Mouse (Mus musculus): ENCODE measurements around the gene Xxylt1. TPM values are rescaled to one million over a fixed set of nuclear protein-coding genes. Genes with fewer than 3 reads are reported as not detected.
A peak's percentile ranks its signal among the peaks of the same experiment; 100 is the strongest.

Xxylt1 gene
- total RNA-seq, 1 experiment: 22.6 TPM

DNA sequence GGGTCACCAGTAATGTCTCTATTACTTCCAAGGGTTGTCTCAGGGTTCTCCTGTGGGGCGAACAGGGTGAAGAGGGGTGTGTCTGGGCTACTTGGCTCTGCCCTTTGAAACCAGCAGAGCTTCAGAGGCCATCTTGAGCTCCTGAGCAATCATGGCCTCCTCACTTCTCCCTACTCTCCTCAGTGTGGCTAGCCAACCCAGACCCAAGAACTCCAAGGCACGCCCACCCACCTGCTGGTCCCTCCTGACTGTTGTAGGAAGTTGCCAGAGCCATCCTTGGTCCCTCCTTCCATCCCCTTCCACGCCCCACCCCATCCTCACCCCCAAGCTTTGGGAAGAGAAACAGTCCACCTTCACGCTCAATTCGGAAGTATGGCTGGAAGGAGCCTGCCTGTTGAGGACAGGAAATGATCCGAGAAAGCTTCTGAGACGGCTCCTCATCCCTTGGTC lies 145.2 kb downstream of the Xxylt1 start:
- H3K27ac ChIP-seq (ENCODE audit: insufficient read depth, low read depth, low read length, poor library complexity, severe bottlenecking): peak overlapping the region; percentile 21; the same call in 1 of the 2 replicates
- H3K9me3 ChIP-seq (ENCODE audit: control insufficient read depth, insufficient read depth, low read depth, low read length): no peaks in the 10 kb centered on the region
- no peaks in the 10 kb centered on the region for H3K36me3 ChIP-seq (ENCODE audit: control insufficient read depth, insufficient read depth, low read length, poor library complexity, severe bottlenecking)
- H3K4me3 ChIP-seq (ENCODE audit: insufficient read depth in 1 of 2, low read depth in 1 of 2, low read length in 2 of 2, poor library complexity in 1 of 2, severe bottlenecking in 1 of 2): 0 out of 4 replicates have a peak overlapping the region, but pooled peaks of 1 of the 2 experiments have one; percentile 7
- in situ Hi-C loops (cut with MboI; ENCODE audit: low sequenced_read_pairs in 2 of 2, unreplicated experiment in 2 of 2): no loop called here
- H3K9ac ChIP-seq (ENCODE audit: insufficient read depth, low read depth, low read length, poor library complexity, severe bottlenecking): no peak overlapping the region
- peaks cover 18 to 47% of the 10 kb centered on the region in 2 experiments for H3K4me1 ChIP-seq (ENCODE audit: control insufficient read depth in 2 of 2, insufficient read depth in 2 of 2, low read length in 2 of 2, poor library complexity in 1 of 2)
- no peak for TF ChIP-seq HCFC1 (IDR thresholded peaks at IDR 0.05; ENCODE audit: borderline replicate concordance, insufficient read depth, low read length)
- no peak for TF ChIP-seq ZNF384 (IDR thresholded peaks at IDR 0.05; ENCODE audit: low read depth, low read length)
- DNase-seq (ENCODE audit: low read depth, low spot score): no peak

DNA sequence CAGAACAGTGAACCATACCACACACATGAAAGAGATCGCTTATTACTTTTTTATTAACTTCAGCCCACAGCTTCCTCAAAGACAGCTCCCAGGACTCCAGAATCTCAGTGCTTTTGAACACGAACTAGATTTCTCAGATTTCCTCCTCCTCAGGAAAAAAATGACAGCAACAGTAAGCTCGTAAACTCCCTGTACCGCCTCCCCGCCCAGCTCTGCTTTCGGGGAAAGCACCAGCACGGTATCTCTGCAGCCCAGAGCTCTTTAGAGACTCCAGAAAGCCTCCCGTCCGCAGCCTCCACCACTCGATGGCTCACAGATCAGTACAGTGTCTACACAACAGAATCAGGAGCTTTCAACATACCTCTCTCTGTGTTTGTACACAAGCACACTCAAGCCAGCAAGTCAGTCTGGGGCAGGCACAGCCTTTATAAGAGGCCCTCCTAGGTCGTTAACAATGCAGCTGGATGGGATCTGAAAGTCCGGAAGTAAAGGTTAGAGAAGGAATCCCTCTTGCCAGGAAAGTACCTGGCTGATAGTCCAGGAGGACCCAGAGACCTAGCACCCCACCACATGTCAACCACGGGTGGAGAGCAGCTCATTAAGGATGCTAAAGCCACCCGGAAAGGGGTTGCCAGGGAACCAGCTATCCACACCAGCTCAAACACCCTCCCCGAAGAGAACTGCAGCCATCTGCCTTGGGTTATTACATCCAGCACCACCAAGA lies 146.1 kb downstream of the Xxylt1 start:
- TF ChIP-seq ZC3H11A (IDR thresholded peaks at IDR 0.05; ENCODE audit: borderline replicate concordance, low read depth, low read length): no peak
- no peak for TF ChIP-seq CHD2 (IDR thresholded peaks at IDR 0.05; ENCODE audit: low read depth, low read length)
- TF ChIP-seq HCFC1 (IDR thresholded peaks at IDR 0.05; ENCODE audit: borderline replicate concordance, insufficient read depth, low read length): no peak
- TF ChIP-seq ZNF384 (IDR thresholded peaks at IDR 0.05; ENCODE audit: low read depth, low read length): no peak
- no peak for TF ChIP-seq MAFK (IDR thresholded peaks at IDR 0.05; ENCODE audit: insufficient read depth, low read depth, low read length)
- DNase-seq (ENCODE audit: low read depth, low spot score): no peak
- 0 out of 4 replicates have a peak overlapping the region, but pooled peaks of 1 of the 2 experiments have one; percentile 8 for H3K4me3 ChIP-seq (ENCODE audit: insufficient read depth in 1 of 2, low read depth in 1 of 2, low read length in 2 of 2, poor library complexity in 1 of 2, severe bottlenecking in 1 of 2)
- H3K27ac ChIP-seq (ENCODE audit: insufficient read depth, low read depth, low read length, poor library complexity, severe bottlenecking): no peak overlapping the region
- H3K9ac ChIP-seq (ENCODE audit: insufficient read depth, low read depth, low read length, poor library complexity, severe bottlenecking): 0 out of 2 replicates have a peak overlapping the region, but pooled peaks have one; percentile 12
- H3K9me3 ChIP-seq (ENCODE audit: control insufficient read depth, insufficient read depth, low read depth, low read length): no peaks in the 10 kb centered on the region
- peaks cover 18 to 47% of the 10 kb centered on the region in 2 experiments for H3K4me1 ChIP-seq (ENCODE audit: control insufficient read depth in 2 of 2, insufficient read depth in 2 of 2, low read length in 2 of 2, poor library complexity in 1 of 2)
- in situ Hi-C loops (cut with MboI; ENCODE audit: low sequenced_read_pairs in 2 of 2, unreplicated experiment in 2 of 2): no loop called here
- H3K36me3 ChIP-seq (ENCODE audit: control insufficient read depth, insufficient read depth, low read length, poor library complexity, severe bottlenecking): no peaks in the 10 kb centered on the region

DNA sequence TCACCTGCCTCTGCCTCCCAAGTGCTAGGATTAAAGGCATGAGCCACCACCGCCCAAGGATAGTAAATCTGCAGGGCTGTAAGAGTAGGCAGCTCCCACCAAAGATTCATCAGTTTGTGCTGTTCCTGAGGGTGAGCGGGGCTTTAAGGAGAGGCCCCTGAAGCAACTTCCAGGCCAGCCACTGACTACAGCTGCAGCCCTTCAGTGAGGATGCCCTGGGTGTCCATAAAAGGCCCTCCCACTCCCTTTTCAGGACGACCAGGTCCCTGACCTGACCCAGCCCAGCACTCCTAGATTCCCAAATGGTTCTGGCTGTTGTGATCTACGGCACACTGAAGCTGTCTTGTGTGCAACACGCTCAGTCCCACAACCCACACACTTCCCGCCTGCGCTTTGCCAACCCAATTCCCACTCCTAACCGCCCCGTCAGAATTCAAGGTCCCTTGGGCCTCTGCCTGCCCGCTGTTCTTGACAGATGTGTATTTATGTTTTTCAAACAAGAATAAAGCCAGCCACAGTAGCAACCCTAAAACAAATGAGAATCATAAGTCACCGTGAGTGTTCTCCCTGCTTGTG lies 146.9 kb downstream of the Xxylt1 start:
- no peak for TF ChIP-seq CHD2 (IDR thresholded peaks at IDR 0.05; ENCODE audit: low read depth, low read length)
- TF ChIP-seq ZC3H11A (IDR thresholded peaks at IDR 0.05; ENCODE audit: borderline replicate concordance, low read depth, low read length): no peak
- TF ChIP-seq ZNF384 (IDR thresholded peaks at IDR 0.05; ENCODE audit: low read depth, low read length): no peak
- no peak for TF ChIP-seq MAFK (IDR thresholded peaks at IDR 0.05; ENCODE audit: insufficient read depth, low read depth, low read length)
- TF ChIP-seq HCFC1 (IDR thresholded peaks at IDR 0.05; ENCODE audit: borderline replicate concordance, insufficient read depth, low read length): no peak

DNA sequence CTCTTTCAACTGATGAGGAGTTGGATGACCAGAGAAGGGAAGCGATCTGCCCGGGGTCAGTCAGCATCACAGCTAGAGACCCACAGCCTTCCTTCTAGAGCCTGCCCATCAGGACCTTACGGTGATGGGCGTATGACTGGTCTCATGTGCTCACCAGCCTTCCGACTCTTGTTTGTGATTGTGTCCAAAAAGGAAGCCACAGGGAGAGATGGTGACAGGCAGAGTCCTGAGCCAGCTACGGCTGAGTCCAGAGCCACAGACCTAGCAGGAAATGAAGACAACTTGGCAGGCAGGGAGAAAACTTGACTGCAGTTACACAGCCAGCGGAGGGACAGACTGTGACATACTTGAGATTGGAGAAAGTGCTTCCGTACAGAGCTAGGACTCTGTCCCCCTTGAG lies 147.9 kb downstream of the Xxylt1 start:
- no peak overlapping the region for H3K27ac ChIP-seq (ENCODE audit: insufficient read depth, low read depth, low read length, poor library complexity, severe bottlenecking)
- H3K9ac ChIP-seq (ENCODE audit: insufficient read depth, low read depth, low read length, poor library complexity, severe bottlenecking): no peak overlapping the region
- no peak overlapping the region for H3K4me3 ChIP-seq (ENCODE audit: insufficient read depth in 1 of 2, low read depth in 1 of 2, low read length in 2 of 2, poor library complexity in 1 of 2, severe bottlenecking in 1 of 2)
- no peak for DNase-seq (ENCODE audit: low read depth, low spot score)
- H3K36me3 ChIP-seq (ENCODE audit: control insufficient read depth, insufficient read depth, low read length, poor library complexity, severe bottlenecking): no peaks in the 10 kb centered on the region
- peaks cover 5 to 38% of the 10 kb centered on the region in 2 experiments for H3K4me1 ChIP-seq (ENCODE audit: control insufficient read depth in 2 of 2, insufficient read depth in 2 of 2, low read length in 2 of 2, poor library complexity in 1 of 2)
- no peak for TF ChIP-seq ZNF384 (IDR thresholded peaks at IDR 0.05; ENCODE audit: low read depth, low read length)
- no peak for TF ChIP-seq ZC3H11A (IDR thresholded peaks at IDR 0.05; ENCODE audit: borderline replicate concordance, low read depth, low read length)
- no peak for TF ChIP-seq CHD2 (IDR thresholded peaks at IDR 0.05; ENCODE audit: low read depth, low read length)
- no peak for TF ChIP-seq MAFK (IDR thresholded peaks at IDR 0.05; ENCODE audit: insufficient read depth, low read depth, low read length)
- no peak for TF ChIP-seq HCFC1 (IDR thresholded peaks at IDR 0.05; ENCODE audit: borderline replicate concordance, insufficient read depth, low read length)
- in situ Hi-C loops (cut with MboI; ENCODE audit: low sequenced_read_pairs in 2 of 2, unreplicated experiment in 2 of 2): no loop called here
- no peaks in the 10 kb centered on the region for H3K9me3 ChIP-seq (ENCODE audit: control insufficient read depth, insufficient read depth, low read depth, low read length)

More for the DNA sequence above, 146.9 kb downstream of the Xxylt1 start:
- no peak for DNase-seq (ENCODE audit: low read depth, low spot score)
- in situ Hi-C loops (cut with MboI; ENCODE audit: low sequenced_read_pairs in 2 of 2, unreplicated experiment in 2 of 2): no loop called here
- H3K9ac ChIP-seq (ENCODE audit: insufficient read depth, low read depth, low read length, poor library complexity, severe bottlenecking): no peak overlapping the region
- H3K4me3 ChIP-seq (ENCODE audit: insufficient read depth in 1 of 2, low read depth in 1 of 2, low read length in 2 of 2, poor library complexity in 1 of 2, severe bottlenecking in 1 of 2): no peak overlapping the region
- H3K4me1 ChIP-seq (ENCODE audit: control insufficient read depth in 2 of 2, insufficient read depth in 2 of 2, low read length in 2 of 2, poor library complexity in 1 of 2): peaks cover 14 to 46% of the 10 kb centered on the region in 2 experiments
- no peaks in the 10 kb centered on the region for H3K36me3 ChIP-seq (ENCODE audit: control insufficient read depth, insufficient read depth, low read length, poor library complexity, severe bottlenecking)
- H3K27ac ChIP-seq (ENCODE audit: insufficient read depth, low read depth, low read length, poor library complexity, severe bottlenecking): no peak overlapping the region
- H3K9me3 ChIP-seq (ENCODE audit: control insufficient read depth, insufficient read depth, low read depth, low read length): no peaks in the 10 kb centered on the region
